ENCODE assay signal across 21 mouse cellular contexts in the genomic region with DNA sequence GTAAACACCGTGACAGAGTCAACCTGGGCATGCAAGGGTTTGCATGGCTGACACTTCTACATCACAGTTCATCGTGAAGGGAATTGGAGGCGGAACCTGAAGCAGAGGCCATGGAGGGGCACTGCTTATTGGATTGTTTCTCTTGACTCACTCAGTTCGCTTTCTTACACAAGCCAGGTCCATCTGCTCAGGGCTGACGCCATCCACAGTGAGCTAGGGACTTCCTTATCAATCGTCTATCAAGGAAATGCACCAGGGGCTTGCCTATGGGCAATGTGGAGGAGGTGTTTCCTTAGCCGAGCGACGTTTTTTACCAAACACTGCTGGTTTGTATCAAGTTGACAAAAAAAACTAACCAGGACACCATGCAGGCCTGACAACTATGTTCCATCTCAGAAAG. TPM values are rescaled to one million over a fixed set of nuclear protein-coding genes. Genes with fewer than 3 reads are reported as not detected.
DNase-seq lines count a peak whose midpoint lies in the region; ATAC-seq lines count a peak whose summit lies in the region.
"Had no signal": no experiment of that assay in that cellular context is flagged by ENCODE, and none has a peak within 500 bp of the region (broad histone marks: within the 10 kb centered on the region; RNA-seq: fewer than 3 reads in every experiment).

No protein-coding gene starts in this region.

- no peak for DNase-seq in heart, postnatal 14 days
- DNase-seq in induced T-regulatory cell, adult 2 months (ENCODE audit: low read depth): peak; percentile 64
- DNase-seq in layer of hippocampus, postnatal 36 days: no peak
- DNase-seq in urinary bladder, postnatal 4 days (ENCODE audit: low spot score in 2 of 2): no peak
- DNase-seq: adrenal gland, adult 8-10 months; cerebellum, postnatal 25 days; gastrocnemius, postnatal 36 days; kidney, adult 11 months; kidney, postnatal 14 days; right cerebral cortex, postnatal 14 days had no signal

- no peak for ATAC-seq in heart, embryonic 13.5 days (ENCODE audit: extremely low read depth, insufficient number of reproducible peaks, low FRiP score, low TSS enrichment)
- ATAC-seq in CD4-positive, CD25-positive, alpha-beta regulatory T cell, adult 4 months: peak; percentile 80
- peak; percentile 91 for ATAC-seq in megakaryocyte, adult 5-6 weeks (ENCODE audit: poor library complexity, severe bottlenecking)
- no peak for ATAC-seq in kidney, embryonic 16.5 days (ENCODE audit: low FRiP score, low TSS enrichment)
- ATAC-seq: forebrain, embryonic 13.5 days; midbrain, embryonic 15.5 days had no signal

- 53% methylated on average over 9 of the region's 9 CpGs for WGBS in heart, embryonic 13.5 days
- WGBS in kidney, embryonic 16.5 days: 72% methylated on average over 9 of the region's 9 CpGs

- 0 out of 2 replicates have a peak overlapping the region, but pooled peaks have one; percentile 6 for H3K27ac ChIP-seq in heart, embryonic 13.5 days (replicated peaks)
- H3K27ac ChIP-seq in kidney, embryonic 16.5 days (ENCODE audit: low read length): no peak overlapping the region
- H3K27ac ChIP-seq: forebrain, embryonic 13.5 days; hindbrain, embryonic 10.5 days; limb, embryonic 12.5 days; lung, embryonic 15.5 days; midbrain, embryonic 15.5 days; stomach, embryonic 15.5 days had no signal

- H3K36me3 ChIP-seq in heart, embryonic 13.5 days: peaks cover 9% of the 10 kb centered on the region
- H3K36me3 ChIP-seq in kidney, embryonic 16.5 days (ENCODE audit: insufficient read depth, low read length): 0 out of 2 replicates have a peak, but pooled peaks cover 4% of the 10 kb centered on the region
- H3K36me3 ChIP-seq: hindbrain, embryonic 10.5 days; midbrain, embryonic 15.5 days; stomach, embryonic 15.5 days had no signal

- no peak overlapping the region for H3K9ac ChIP-seq in heart, embryonic 13.5 days
- no peak overlapping the region for H3K9ac ChIP-seq in kidney, embryonic 16.5 days (replicated peaks; ENCODE audit: low read length)
- H3K9ac ChIP-seq: forebrain, embryonic 13.5 days; limb, embryonic 12.5 days; lung, embryonic 15.5 days; midbrain, embryonic 15.5 days; stomach, embryonic 15.5 days had no signal

- intact Hi-C loops in heart, postnatal 14 days (cut with DNase I): no loop called here

- H3K27me3 ChIP-seq in heart, embryonic 13.5 days (replicated peaks): no peaks in the 10 kb centered on the region
- no peaks in the 10 kb centered on the region for H3K27me3 ChIP-seq in kidney, embryonic 16.5 days (ENCODE audit: insufficient read depth, low read length)
- H3K27me3 ChIP-seq: forebrain, embryonic 13.5 days; limb, embryonic 12.5 days; lung, embryonic 15.5 days; midbrain, embryonic 15.5 days; stomach, embryonic 15.5 days had no signal

- H3K4me1 ChIP-seq in heart, embryonic 13.5 days: peaks cover 29% of the 10 kb centered on the region
- no peaks in the 10 kb centered on the region; the same call in 1 of the 2 replicates for H3K4me1 ChIP-seq in kidney, embryonic 16.5 days (ENCODE audit: insufficient read depth, low read length)
- H3K4me1 ChIP-seq: forebrain, embryonic 13.5 days; limb, embryonic 12.5 days; midbrain, embryonic 15.5 days had no signal

- H3K9me3 ChIP-seq in heart, embryonic 13.5 days: no peaks in the 10 kb centered on the region; the same call in 1 of the 2 replicates
- H3K9me3 ChIP-seq in kidney, embryonic 16.5 days (ENCODE audit: low read length): no peaks in the 10 kb centered on the region
- H3K9me3 ChIP-seq: forebrain, embryonic 13.5 days; G1E; hindbrain, embryonic 10.5 days; limb, embryonic 12.5 days; lung, embryonic 15.5 days; midbrain, embryonic 15.5 days; stomach, embryonic 15.5 days had no signal

- H3K4me2 ChIP-seq in heart, embryonic 13.5 days: no peak overlapping the region
- H3K4me2 ChIP-seq in kidney, embryonic 16.5 days (replicated peaks; ENCODE audit: low read depth, low read length): no peak overlapping the region
- H3K4me2 ChIP-seq: forebrain, embryonic 13.5 days; limb, embryonic 12.5 days; lung, embryonic 15.5 days; midbrain, embryonic 15.5 days; stomach, embryonic 15.5 days had no signal

- no peak overlapping the region for H3K4me3 ChIP-seq in heart, embryonic 13.5 days
- no peak overlapping the region for H3K4me3 ChIP-seq in kidney, embryonic 16.5 days (ENCODE audit: low read length)
- H3K4me3 ChIP-seq: forebrain, embryonic 13.5 days; hindbrain, embryonic 10.5 days; limb, embryonic 12.5 days; lung, embryonic 15.5 days; midbrain, embryonic 15.5 days; stomach, embryonic 15.5 days had no signal

RNA-seq across cellular contexts. Expression of a gene that starts 18.0 kb away (rescaled TPM):
- 24.5 and 26.4 TPM in 2 replicates for polyA plus RNA-seq in heart, embryonic 13.5 days (2015; fragmentation: Nextera tagmentation; extraction: Ambion mirVana)
- 10 to 100 TPM; 19.8 to 21.8 TPM for total RNA-seq in heart, postnatal 14 days (2021)
- 10 to 100 TPM; 25.3 to 27.1 TPM for polyA plus RNA-seq in CD4-positive, CD25-positive, alpha-beta regulatory T cell, adult 4 months (2017; shearing (Covaris generic))
- total RNA-seq in megakaryocyte, adult 5-6 weeks (2015): 31.4 and 38.6 TPM in 2 replicates
- 72.6 and 75.8 TPM in 2 replicates for total RNA-seq in megakaryocyte, adult 5-6 weeks (2017)
- 10 to 100 TPM; 55.4 to 56.7 TPM for total RNA-seq in layer of hippocampus, postnatal 36 days (2021)
- polyA plus RNA-seq in kidney, embryonic 16.5 days (2015; fragmentation: Nextera tagmentation; extraction: Ambion mirVana): 37.0 and 39.1 TPM in 2 replicates

RNA-seq across cellular contexts. Expression of a gene that starts 18.3 kb away (rescaled TPM):
- 7.2 and 8.0 TPM in 2 replicates for polyA plus RNA-seq in heart, embryonic 13.5 days (2015; fragmentation: Nextera tagmentation; extraction: Ambion mirVana)
- total RNA-seq in heart, postnatal 14 days (2021): 10 to 100 TPM; 20.8 to 21.5 TPM
- polyA plus RNA-seq in CD4-positive, CD25-positive, alpha-beta regulatory T cell, adult 4 months (2017; shearing (Covaris generic)): 100 to 1,000 TPM; 149 to 199 TPM
- 66.4 and 69.3 TPM in 2 replicates for total RNA-seq in megakaryocyte, adult 5-6 weeks (2015)
- 138 and 142 TPM in 2 replicates for total RNA-seq in megakaryocyte, adult 5-6 weeks (2017)
- total RNA-seq in layer of hippocampus, postnatal 36 days (2021): 1 to 10 TPM; 5.0 to 5.2 TPM
- polyA plus RNA-seq in kidney, embryonic 16.5 days (2015; fragmentation: Nextera tagmentation; extraction: Ambion mirVana): 10.2 and 10.3 TPM in 2 replicates

RNA-seq across cellular contexts. Expression of a gene that starts 47.7 kb away (rescaled TPM):
- 1.4 and 2.5 TPM in 2 replicates for polyA plus RNA-seq in heart, embryonic 13.5 days (2015; fragmentation: Nextera tagmentation; extraction: Ambion mirVana)
- under 1 TPM; 0.31 to 0.41 TPM for total RNA-seq in heart, postnatal 14 days (2021)
- not detected for polyA plus RNA-seq in CD4-positive, CD25-positive, alpha-beta regulatory T cell, adult 4 months (2017; shearing (Covaris generic))
- 6.6 and 8.3 TPM in 2 replicates for total RNA-seq in megakaryocyte, adult 5-6 weeks (2015)
- 7.4 and 8.0 TPM in 2 replicates for total RNA-seq in megakaryocyte, adult 5-6 weeks (2017)
- 1 to 10 TPM in 1 of 2 experiments, under 1 TPM in 1; 0.81 to 1.3 TPM for total RNA-seq in layer of hippocampus, postnatal 36 days (2021)
- polyA plus RNA-seq in kidney, embryonic 16.5 days (2015; fragmentation: Nextera tagmentation; extraction: Ambion mirVana): 3.1 and 4.0 TPM in 2 replicates

Comparison
In these comparisons a context has a peak if more than half of its experiments do, and no peak if none do; other contexts are left out.
1. ATAC-seq: peak in CD4-positive, CD25-positive, alpha-beta regulatory T cell, adult 4 months (single experiment) and megakaryocyte, adult 5-6 weeks (single experiment); none in heart, embryonic 13.5 days (single experiment) and kidney, embryonic 16.5 days (single experiment).